Mouse (Mus musculus) monocyte, adult 2 months (primary cell): ENCODE measurements around the gene Phf3.
"Not testable (repeated sequence)": the region's sequence is repeated elsewhere in the genome, so short reads cannot be mapped to it uniquely, and the experiment has no call there.

ENCODE experiments used
- DNase-seq, 2 experiments: peaks; one replicate each; pipeline ENCODE4 v3.0.0; 2022; ENCODE audit warnings: low spot score in 2 of 2, low read depth in 1 of 2

The Phf3 gene

DNA sequence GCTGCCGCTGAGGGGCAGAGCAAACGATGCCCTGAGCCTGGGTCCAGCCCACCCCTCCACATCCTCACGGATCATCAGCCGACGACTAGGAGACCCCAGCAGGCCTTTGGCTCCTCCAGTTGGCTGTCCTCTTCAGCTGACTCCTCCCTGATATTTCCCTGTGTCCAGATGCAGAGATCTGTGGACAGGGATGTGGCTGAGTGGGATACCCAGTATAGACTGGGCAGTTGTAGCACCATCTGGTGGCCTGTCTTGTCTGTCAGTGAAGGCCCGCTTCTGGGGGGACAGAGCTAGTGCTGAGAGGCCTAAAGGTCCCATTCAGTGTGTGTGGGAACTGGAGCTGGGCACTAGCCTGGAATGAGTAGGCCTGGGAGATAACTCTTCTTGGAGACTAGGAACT, 101.9 kb downstream of the Phf3 start:
- DNase-seq: no peak

DNA sequence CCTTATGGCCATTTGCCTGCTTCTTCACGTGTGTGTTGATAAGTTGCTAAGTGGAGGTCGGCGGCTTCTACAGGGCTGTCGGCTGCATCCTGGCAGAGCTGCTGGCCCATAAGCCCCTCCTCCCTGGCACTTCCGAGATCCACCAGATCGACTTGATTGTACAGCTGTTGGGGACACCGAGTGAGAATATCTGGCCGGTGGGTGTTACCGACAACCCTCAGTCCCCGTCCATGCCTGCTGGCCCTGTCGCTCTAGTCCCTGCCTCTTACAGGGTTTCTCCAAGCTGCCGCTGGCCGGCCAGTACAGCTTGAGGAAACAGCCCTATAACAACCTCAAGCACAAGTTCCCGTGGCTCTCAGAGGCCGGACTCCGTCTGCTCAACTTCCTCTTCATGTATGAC, 103.1 kb downstream of the Phf3 start:
- not testable (repeated sequence) for DNase-seq

DNA sequence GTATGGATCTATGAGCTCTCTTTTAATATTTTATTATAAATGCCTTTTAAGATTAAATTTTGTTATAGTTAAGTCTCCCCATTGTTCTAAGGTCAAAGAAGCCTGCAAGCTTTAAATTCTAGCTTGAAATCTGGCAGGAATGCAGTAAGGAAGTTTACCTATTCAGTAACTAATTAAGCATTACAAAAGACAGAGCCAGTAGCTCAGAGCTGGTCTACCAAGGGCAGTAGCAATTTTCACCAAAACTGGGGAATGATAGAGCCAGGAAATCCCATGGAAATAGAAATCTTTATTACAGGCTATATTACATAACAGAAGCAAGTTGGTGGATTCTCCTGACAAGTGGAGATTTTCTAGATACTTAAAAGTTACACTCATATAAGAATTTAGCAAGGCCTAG, 116.9 kb downstream of the Phf3 start:
- DNase-seq: no peak

DNA sequence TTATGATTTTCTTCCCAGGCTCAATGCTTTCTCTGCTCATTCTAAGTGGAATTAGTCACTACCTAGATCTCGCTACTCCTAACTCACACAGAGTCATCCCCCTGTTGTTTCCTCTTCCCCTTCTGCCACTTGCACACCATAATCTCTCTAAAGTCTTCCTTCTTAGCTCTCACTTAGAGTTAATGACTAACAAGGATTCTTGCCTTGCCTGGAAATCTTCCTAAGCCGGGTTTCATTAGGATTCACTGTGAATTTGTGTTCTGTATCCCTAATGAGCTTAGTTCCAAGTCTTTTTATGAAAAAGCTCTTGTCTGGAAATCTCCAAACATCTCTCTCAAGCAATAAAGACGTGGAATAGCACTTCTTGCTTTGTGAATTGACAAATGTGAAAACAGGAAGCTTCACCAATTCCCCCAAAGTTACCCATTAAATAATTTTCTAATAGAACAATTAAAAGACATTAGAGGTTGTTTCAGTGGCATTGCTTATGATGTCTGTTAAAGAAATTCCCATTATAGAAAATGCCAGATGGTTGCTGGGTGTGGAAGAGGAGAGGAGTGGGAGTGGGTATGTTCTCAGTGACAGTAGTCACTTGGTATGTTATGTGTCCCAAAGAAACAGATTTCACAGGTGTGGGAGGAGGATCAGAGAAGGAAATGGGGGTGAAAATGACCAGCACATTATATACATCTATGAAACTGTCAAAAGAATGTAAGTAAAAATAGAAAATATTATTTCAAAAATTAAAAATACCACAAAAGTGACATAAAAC, 118.1 kb downstream of the Phf3 start:
- no peak for DNase-seq
